Mouse (Mus musculus) limb, embryonic 14.5 days (tissue): ENCODE results near the gene Arhgap20. TPM values are rescaled to one million over a fixed set of nuclear protein-coding genes. Genes with fewer than 3 reads are reported as not detected.

ENCODE experiments used
- ATAC-seq: fragments of 200-750 bp; cut with Nextera tagmentation; 2 replicates; pipeline ENCODE4 v1.8.0; 2017; ENCODE audit warnings: low read depth, moderate number of reproducible peaks, moderate TSS enrichment; ENCODE audit not compliant: low FRiP score
- DNase-seq: peaks from one replicate; pipeline ENCODE4 v3.0.0-alpha.2; 2015; ENCODE audit warnings: low spot score
- H3K27ac ChIP-seq: fragments of 300-500 bp; sonication (generic); replicated peaks from 2 replicates; pipeline ENCODE4 v1.5.1; 2014; ENCODE audit warnings: low read depth, mild to moderate bottlenecking, low read length, moderate library complexity, mixed read lengths
- H3K27me3 ChIP-seq: fragments of 300-500 bp; sonication (generic); 2 replicates; pipeline ENCODE4 v1.6.1; 2014; ENCODE audit warnings: low read length, mixed read lengths; ENCODE audit not compliant: control insufficient read depth, insufficient read depth
- H3K36me3 ChIP-seq: fragments of 300-500 bp; sonication (generic); 2 replicates; pipeline ENCODE4 v1.6.1; 2014; ENCODE audit warnings: mild to moderate bottlenecking, low read length, moderate library complexity, mixed read lengths; ENCODE audit not compliant: control insufficient read depth, insufficient read depth
- H3K4me1 ChIP-seq: fragments of 300-500 bp; sonication (generic); 2 replicates; pipeline ENCODE4 v1.6.1; 2014; ENCODE audit warnings: antibody characterized with exemption, low read length, mixed read lengths; ENCODE audit not compliant: control insufficient read depth, insufficient read depth
- H3K4me2 ChIP-seq: fragments of 300-500 bp; sonication (generic); replicated peaks from 2 replicates; pipeline ENCODE4 v1.6.1; 2014; ENCODE audit warnings: low read depth, mild to moderate bottlenecking, low read length, moderate library complexity; ENCODE audit not compliant: severe bottlenecking
- H3K4me3 ChIP-seq: fragments of 300-500 bp; sonication (generic); replicated peaks from 2 replicates; pipeline ENCODE4 v1.5.1; 2014; ENCODE audit warnings: low read length
- H3K9ac ChIP-seq: fragments of 300-500 bp; sonication (generic); 2 replicates; pipeline ENCODE4 v1.6.1; 2014; ENCODE audit warnings: mild to moderate bottlenecking, low read depth, low read length, moderate library complexity; ENCODE audit not compliant: severe bottlenecking
- H3K9me3 ChIP-seq: fragments of 300-500 bp; sonication (generic); 2 replicates; pipeline ENCODE4 v1.6.1; 2016; ENCODE audit warnings: low read length; ENCODE audit not compliant: control insufficient read depth
- POLR2A ChIP-seq: fragments of 200-500 bp; IDR thresholded peaks from 2 replicates; pipeline ENCODE4 v1.8.0; 2012; ENCODE audit warnings: inconsistent platforms, mild to moderate bottlenecking, moderate library complexity, borderline replicate concordance; ENCODE audit not compliant: insufficient read depth, insufficient read length; ENCODE audit errors: extremely low read depth
- WGBS: fragments of 180-500 bp; shearing (Covaris S2); extraction: QIAGEN DNeasy Blood & Tissue Kit; methylation state at CpG from one replicate; pipeline ENCODE4 v1.1.7; 2014; 5-methylcytosine and 5-hydroxymethylcytosine counted together
- polyA plus RNA-seq, 2 experiments: library from polyadenylated mRNA; depleted of rRNA in 1 of 2; stranded (reverse) in 1 of 2; unstranded in 1 of 2; fragments of >200 nt; fragmentation: Nextera tagmentation in 1 of 2; extraction: Ambion mirVana in 1 of 2; gene quantifications; 2 replicates each; pipeline versions ENCODE4 v1.2.1 to v1.2.3; 2012 to 2014

The Arhgap20 gene
- polyA plus RNA-seq, 2 experiments: 5.8 to 10.9 TPM

DNA sequence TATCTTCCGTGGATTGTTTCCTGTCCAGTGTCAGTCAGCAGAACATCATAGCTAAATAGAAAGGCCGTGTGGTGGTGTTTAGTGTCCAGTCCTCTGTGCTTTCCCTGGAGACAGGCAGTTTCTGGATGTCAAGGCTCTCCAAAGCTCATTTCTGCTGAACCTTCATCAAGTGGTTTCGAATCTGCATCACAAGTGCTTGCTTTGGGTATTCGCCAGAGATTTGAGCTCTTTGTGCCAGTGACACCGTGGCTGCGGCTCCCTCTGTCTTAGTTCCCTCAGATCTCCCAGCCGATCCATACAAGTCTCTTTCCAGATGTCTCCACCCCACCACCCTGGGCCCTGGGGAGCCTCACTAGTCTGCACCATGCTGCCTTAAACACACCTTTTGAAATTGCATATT, 72.6 kb downstream of the Arhgap20 start:
- H3K36me3 ChIP-seq: peaks cover 10% of the 10 kb centered on the region
- H3K4me1 ChIP-seq: no peaks in the 10 kb centered on the region
- no peak overlapping the region for H3K9ac ChIP-seq
- whole genome bisulfite sequencing: 72% methylated on average over 7 of the region's 7 CpGs
- no peaks in the 10 kb centered on the region for H3K27me3 ChIP-seq
- DNase-seq (no peak), ATAC-seq (no peak)
- H3K27ac ChIP-seq: no peak overlapping the region
- no peak for TF ChIP-seq POLR2A
- H3K4me2 ChIP-seq: no peak overlapping the region
- H3K9me3 ChIP-seq: no peaks in the 10 kb centered on the region
- H3K4me3 ChIP-seq: no peak overlapping the region

DNA sequence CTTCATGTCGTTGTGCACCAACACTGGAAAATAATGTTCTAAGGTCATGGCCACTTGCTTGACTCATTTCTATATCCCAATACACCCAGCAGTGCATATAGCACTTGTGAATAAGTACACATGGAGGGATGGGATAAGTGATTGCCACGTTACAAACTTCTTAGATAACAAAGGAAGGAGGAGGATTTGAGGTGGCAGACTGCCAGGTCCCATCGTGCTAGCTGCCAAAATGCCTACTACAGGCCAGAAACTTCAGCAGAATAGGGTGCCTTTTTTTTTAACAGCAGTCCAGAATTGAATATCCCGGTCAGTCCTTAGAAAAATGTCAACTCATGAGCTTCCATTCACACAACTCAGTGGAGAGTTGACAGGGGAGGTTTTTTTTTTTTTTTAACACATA, 78.1 kb downstream of the Arhgap20 start:
- Histone ChIP-seq H3K27me3 (no peaks in the 10 kb centered on the region), H3K4me3 (no peak overlapping the region), H3K27ac (no peak overlapping the region), H3K4me2 (no peak overlapping the region), H3K4me1 (no peaks in the 10 kb centered on the region), H3K9me3 (no peaks in the 10 kb centered on the region), H3K9ac (no peak overlapping the region), H3K36me3 (peaks cover 6% of the 10 kb centered on the region)
- no peak for ATAC-seq
- TF ChIP-seq POLR2A: no peak
- DNase-seq: no peak
- 72% methylated on average over 4 of the region's 4 CpGs for WGBS

DNA sequence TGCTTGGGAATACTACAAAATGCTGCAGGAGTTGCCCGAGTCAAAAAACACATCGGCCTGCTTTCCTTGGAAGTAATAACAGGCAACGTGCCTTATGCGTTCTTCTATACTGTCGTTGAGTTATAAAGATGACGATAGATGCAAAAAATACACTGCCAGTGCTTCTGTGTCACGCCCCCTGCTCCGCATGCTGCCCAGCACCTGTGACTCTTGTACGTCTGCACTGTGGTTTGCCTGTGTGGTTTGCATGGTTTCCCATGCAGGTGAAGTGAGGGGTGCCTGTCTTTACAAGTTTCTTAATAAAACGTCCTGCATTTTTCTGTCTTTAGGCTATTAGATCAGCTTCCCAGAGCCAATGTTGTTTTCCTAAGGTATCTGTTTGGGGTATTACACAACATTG, 80.7 kb downstream of the Arhgap20 start:
- H3K27me3 ChIP-seq: no peaks in the 10 kb centered on the region
- no peak overlapping the region for H3K4me2 ChIP-seq
- no peak for ATAC-seq
- TF ChIP-seq POLR2A: no peak
- no peak overlapping the region for H3K4me3 ChIP-seq
- H3K4me1 ChIP-seq: no peaks in the 10 kb centered on the region
- peaks cover 9% of the 10 kb centered on the region for H3K36me3 ChIP-seq
- no peak overlapping the region for H3K9ac ChIP-seq
- H3K9me3 ChIP-seq: no peaks in the 10 kb centered on the region
- 79% methylated on average over 10 of the region's 10 CpGs for WGBS
- DNase-seq: no peak
- H3K27ac ChIP-seq: no peak overlapping the region

DNA sequence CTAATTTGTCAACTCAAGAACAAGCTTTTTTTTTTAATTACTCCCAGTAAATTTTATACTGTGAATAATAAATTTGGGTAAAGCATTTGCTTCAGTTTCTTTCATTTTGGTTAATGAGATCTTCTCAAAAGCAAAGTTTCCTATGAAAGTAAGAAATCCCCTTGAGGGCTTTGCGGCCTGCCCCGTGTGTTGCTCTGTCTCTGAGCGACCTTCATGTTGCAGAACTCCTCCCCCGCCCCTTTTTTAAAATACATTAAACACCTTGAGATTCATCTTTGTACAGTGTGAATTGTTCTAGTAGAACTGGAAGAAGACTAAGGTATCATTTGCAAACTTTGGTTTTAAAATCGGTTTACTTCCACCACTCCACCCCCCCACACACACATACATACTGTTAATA, 88.6 kb downstream of the Arhgap20 start:
- H3K36me3 ChIP-seq: 0 out of 2 replicates have a peak, but pooled peaks cover 3% of the 10 kb centered on the region
- ATAC-seq: no peak

GRCm38 (mm10) chr9:51864273-51864672, 99.1 kb downstream of the Arhgap20 start:
- 76% methylated on average over 3 of the region's 3 CpGs for WGBS
- DNase-seq: no peak
- no peaks in the 10 kb centered on the region for H3K36me3 ChIP-seq
- no peak for ATAC-seq
- no peak overlapping the region for H3K9ac ChIP-seq
- no peak overlapping the region for H3K4me2 ChIP-seq
- no peak overlapping the region for H3K4me3 ChIP-seq
- no peaks in the 10 kb centered on the region for H3K4me1 ChIP-seq
- no peaks in the 10 kb centered on the region for H3K9me3 ChIP-seq
- no peak for TF ChIP-seq POLR2A
- H3K27ac ChIP-seq: no peak overlapping the region
- H3K27me3 ChIP-seq: no peaks in the 10 kb centered on the region

More for the DNA sequence above, 88.6 kb downstream of the Arhgap20 start:
- 71% methylated on average over 5 of the region's 5 CpGs for WGBS
- Histone ChIP-seq H3K27ac (no peak overlapping the region), H3K9ac (no peak overlapping the region), H3K4me3 (no peak overlapping the region), H3K27me3 (no peaks in the 10 kb centered on the region), H3K4me2 (no peak overlapping the region), H3K9me3 (no peaks in the 10 kb centered on the region), H3K4me1 (no peaks in the 10 kb centered on the region)
- DNase-seq: no peak
- no peak for TF ChIP-seq POLR2A

DNA sequence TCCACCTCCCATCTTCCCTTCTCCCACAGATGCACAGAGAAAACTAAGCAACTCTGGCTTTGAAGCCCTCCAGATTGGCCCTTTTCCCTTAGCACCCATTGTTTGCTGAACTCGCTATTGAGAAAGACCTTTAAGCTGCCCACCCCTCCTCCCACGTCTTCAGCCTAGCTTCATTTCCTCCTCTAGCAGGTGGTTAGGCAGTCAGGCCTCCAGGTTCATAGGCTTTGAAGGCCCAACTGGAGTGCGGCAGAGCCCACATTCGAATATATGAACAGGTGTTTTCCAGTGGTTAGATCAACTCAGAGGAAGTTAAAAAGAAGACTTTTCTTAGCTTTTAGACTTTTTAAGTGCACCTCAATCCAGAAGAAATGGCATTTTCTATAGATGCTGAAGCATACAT, 101.5 kb downstream of the Arhgap20 start:
- ATAC-seq (no peak), DNase-seq (no peak)
- WGBS: 59% methylated on average over 4 of the region's 4 CpGs

More for the DNA sequence above, 101.5 kb downstream of the Arhgap20 start:
- H3K4me1 ChIP-seq: no peaks in the 10 kb centered on the region
- H3K4me2 ChIP-seq: no peak overlapping the region
- TF ChIP-seq POLR2A: no peak
- H3K9ac ChIP-seq: no peak overlapping the region
- H3K4me3 ChIP-seq: no peak overlapping the region
- H3K27me3 ChIP-seq: no peaks in the 10 kb centered on the region
- H3K9me3 ChIP-seq: no peaks in the 10 kb centered on the region
- H3K36me3 ChIP-seq: no peaks in the 10 kb centered on the region
- H3K27ac ChIP-seq: no peak overlapping the region
